In genomic region chr4:47088671-47089070, GRCm38 (mm10) we compare ENCODE assay signal across 13 mouse cellular contexts.
"Had no signal": no experiment of that assay in that cellular context is flagged by ENCODE, and none has a peak within 500 bp of the region (broad histone marks: within the 10 kb centered on the region; RNA-seq: fewer than 3 reads in every experiment).

No protein-coding gene starts in this region.

- H3K9me3 ChIP-seq: limb, embryonic 13.5 days; midbrain, embryonic 12.5 days; neural tube, embryonic 13.5 days; stomach, embryonic 15.5 days had no signal

- ATAC-seq: intestine, embryonic 16.5 days; midbrain, embryonic 16.5 days had no signal

- H3K4me2 ChIP-seq: limb, embryonic 13.5 days; midbrain, embryonic 12.5 days; neural tube, embryonic 13.5 days; stomach, embryonic 15.5 days had no signal

- H3K4me3 ChIP-seq: limb, embryonic 13.5 days; midbrain, embryonic 12.5 days; neural tube, embryonic 13.5 days; stomach, embryonic 15.5 days had no signal

- H3K36me3 ChIP-seq: limb, embryonic 13.5 days; midbrain, embryonic 12.5 days; neural tube, embryonic 13.5 days; stomach, embryonic 15.5 days had no signal

- DNase-seq: layer of hippocampus, adult 9-11 months; layer of hippocampus, postnatal 36 days; lung, adult 18-20 months; retina, postnatal 1 day; thymus, adult 2 months; thymus, postnatal 25 days had no signal

- H3K9ac ChIP-seq: limb, embryonic 13.5 days; liver, embryonic 14.5 days; midbrain, embryonic 12.5 days; neural tube, embryonic 13.5 days; stomach, embryonic 15.5 days had no signal

- H3K27ac ChIP-seq: limb, embryonic 13.5 days; liver, embryonic 14.5 days; midbrain, embryonic 12.5 days; neural tube, embryonic 13.5 days; stomach, embryonic 15.5 days had no signal
